Mouse (Mus musculus): Measurements from ENCODE around the gene Vmn2r106.

The Vmn2r106 gene

GRCm38 (mm10) chr17:20285453-20285852, at the start of gene Vmn2r106:
Vmn2r106 (minus strand) TSS chr17:20285553.
- DNase-seq, result no peak

- no peak for DNase-seq
These were observed 20.4 kb upstream of the Vmn2r106 start for GRCm38 (mm10) chr17:20305790-20306189.

- no peak for DNase-seq
These were observed 1.6 kb upstream of the Vmn2r106 start for GRCm38 (mm10) chr17:20286906-20287305.

- no peak for DNase-seq
These were observed 29.8 kb downstream of the Vmn2r106 start for GRCm38 (mm10) chr17:20255522-20255921.

GRCm38 (mm10) chr17:20234952-20235351, 50.4 kb downstream of the Vmn2r106 start, which contains the start of gene Vmn2r105:
Vmn2r105 (minus strand) TSS chr17:20235052.
- no peak for DNase-seq

Measured in right cerebral cortex, postnatal 25 days (tissue).